Mouse (Mus musculus) G1E (cell line): ENCODE results near the gene Hdhd3.

Experiments used
- CTCF ChIP-seq: IDR thresholded peaks from 2 replicates; pipeline ENCODE4 v1.5.1; 2012; ENCODE audit warnings: low read depth, low read length, inconsistent platforms, mixed read lengths
- GATA1 ChIP-seq: IDR thresholded peaks from 2 replicates; pipeline ENCODE4 v1.6.1; 2012; ENCODE audit warnings: borderline replicate concordance, low read length, inconsistent platforms, mixed read lengths
- POLR2AphosphoS5 ChIP-seq: IDR thresholded peaks from 2 replicates; pipeline ENCODE4 v1.6.1; 2012; ENCODE audit warnings: low read depth, low read length, inconsistent platforms; ENCODE audit not compliant: insufficient replicate concordance

GRCm38 (mm10) chr4:62514995-62515394, 11.7 kb upstream of the Hdhd3 start:
- TF ChIP-seq GATA1 = no peak
- no peak for TF ChIP-seq CTCF
- TF ChIP-seq POLR2AphosphoS5 = no peak
